In the genomic region with DNA sequence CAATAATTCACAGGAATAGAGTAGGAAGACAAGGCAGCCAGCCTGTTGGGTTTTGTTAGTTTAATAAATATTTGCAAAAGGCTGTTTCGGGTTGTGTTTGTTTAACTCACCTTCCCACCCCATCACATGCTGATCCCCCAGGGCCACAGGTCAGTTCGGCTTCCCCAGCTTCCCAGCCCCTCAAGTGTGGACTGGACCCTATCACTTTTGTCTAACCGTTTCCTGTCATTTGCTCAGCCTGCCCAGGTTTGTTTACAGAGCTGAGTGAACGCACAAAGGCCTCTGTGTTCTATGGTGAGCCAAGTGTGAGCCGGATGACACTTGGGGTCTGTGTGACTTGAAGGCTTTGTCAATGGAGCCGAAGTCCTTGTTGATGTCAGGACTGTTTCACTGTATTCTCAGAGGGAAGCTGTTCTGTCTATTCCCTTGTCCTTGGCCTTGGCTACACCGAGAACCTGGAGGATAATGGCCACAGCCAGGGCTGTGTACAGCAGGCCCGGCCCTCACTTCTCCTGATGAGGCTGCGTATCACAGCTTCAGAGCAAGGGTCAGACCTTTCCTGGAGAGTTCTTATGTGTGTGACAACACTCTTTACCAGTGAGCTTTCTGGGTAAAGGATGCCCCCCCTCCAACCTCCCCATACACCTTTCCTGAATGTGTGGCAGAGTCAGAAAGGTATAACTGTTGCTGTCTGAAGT, we compare ENCODE assay signal across 17 mouse cellular contexts. TPM values are rescaled to one million over a fixed set of nuclear protein-coding genes. Genes with fewer than 3 reads are reported as not detected.
A peak's percentile ranks its signal among the peaks of the same experiment; 100 is the strongest.
DNase-seq lines count a peak whose midpoint lies in the region; ATAC-seq and TF ChIP-seq lines count a peak whose summit lies in the region.
"Had no signal": no experiment of that assay in that cellular context is flagged by ENCODE, and none has a peak within 500 bp of the region (broad histone marks: within the 10 kb centered on the region; RNA-seq: fewer than 3 reads in every experiment).

No protein-coding gene starts in this region.

- H3K27ac ChIP-seq in layer of hippocampus, adult 2 months, result peak overlapping the region; percentile 64; the same call in 1 of the 2 replicates
- peak overlapping the region; percentile 47; the same call in 1 of the 2 replicates for H3K27ac ChIP-seq in liver, embryonic 12.5 days
- peak overlapping the region; percentile 82 for H3K27ac ChIP-seq in stomach, embryonic 14.5 days (ENCODE audit: low read length)
- H3K27ac ChIP-seq in kidney, embryonic 14.5 days (ENCODE audit: low read depth, low read length), result no peak overlapping the region
- H3K27ac ChIP-seq in forebrain, embryonic 10.5 days, result no peak overlapping the region
- H3K27ac ChIP-seq: forebrain, embryonic 15.5 days; heart, adult 2 months; kidney, embryonic 15.5 days; limb, embryonic 13.5 days; neural tube, embryonic 13.5 days had no signal

- no peaks in the 10 kb centered on the region for H3K36me3 ChIP-seq in liver, embryonic 12.5 days
- no peaks in the 10 kb centered on the region for H3K36me3 ChIP-seq in stomach, embryonic 14.5 days (ENCODE audit: control insufficient read depth, insufficient read depth, low read length)
- no peaks in the 10 kb centered on the region for H3K36me3 ChIP-seq in kidney, embryonic 14.5 days (ENCODE audit: control insufficient read depth, insufficient read depth, low read length)
- no peaks in the 10 kb centered on the region for H3K36me3 ChIP-seq in forebrain, embryonic 10.5 days (replicated peaks)
- H3K36me3 ChIP-seq: forebrain, embryonic 15.5 days; kidney, embryonic 15.5 days; limb, embryonic 13.5 days; neural tube, embryonic 13.5 days had no signal

- no peaks in the 10 kb centered on the region; the same call in 1 of the 2 replicates for H3K27me3 ChIP-seq in liver, embryonic 12.5 days (replicated peaks)
- no peaks in the 10 kb centered on the region for H3K27me3 ChIP-seq in stomach, embryonic 14.5 days (ENCODE audit: control insufficient read depth, insufficient read depth, low read length)
- H3K27me3 ChIP-seq in kidney, embryonic 14.5 days (ENCODE audit: control insufficient read depth, insufficient read depth, low read length), result no peaks in the 10 kb centered on the region
- no peaks in the 10 kb centered on the region for H3K27me3 ChIP-seq in forebrain, embryonic 10.5 days (ENCODE audit: poor library complexity, severe bottlenecking)
- H3K27me3 ChIP-seq: forebrain, embryonic 15.5 days; kidney, embryonic 15.5 days; limb, embryonic 13.5 days; neural tube, embryonic 13.5 days had no signal

- H3K4me2 ChIP-seq in liver, embryonic 12.5 days, result no peak overlapping the region
- no peak overlapping the region for H3K4me2 ChIP-seq in stomach, embryonic 14.5 days (replicated peaks; ENCODE audit: low read depth, low read length)
- H3K4me2 ChIP-seq in kidney, embryonic 14.5 days (replicated peaks; ENCODE audit: low read depth, low read length), result no peak overlapping the region
- H3K4me2 ChIP-seq: forebrain, embryonic 15.5 days; kidney, embryonic 15.5 days; limb, embryonic 13.5 days; neural tube, embryonic 13.5 days had no signal

- no peak for TF ChIP-seq CTCF in layer of hippocampus, adult 2 months (conservative IDR thresholded peaks at IDR 0.05)

- H3K4me3 ChIP-seq in layer of hippocampus, adult 2 months, result no peak overlapping the region
- no peak overlapping the region for H3K4me3 ChIP-seq in liver, embryonic 12.5 days
- H3K4me3 ChIP-seq in stomach, embryonic 14.5 days (ENCODE audit: low read depth, low read length), result no peak overlapping the region
- H3K4me3 ChIP-seq in kidney, embryonic 14.5 days (ENCODE audit: low read length), result no peak overlapping the region
- no peak overlapping the region for H3K4me3 ChIP-seq in forebrain, embryonic 10.5 days
- H3K4me3 ChIP-seq: forebrain, embryonic 15.5 days; heart, adult 2 months; kidney, embryonic 15.5 days; limb, embryonic 13.5 days; megakaryocyte, embryonic 14.5 days; neural tube, embryonic 13.5 days had no signal

- WGBS in liver, embryonic 12.5 days (ENCODE audit: insufficient replicate concordance), result 60% methylated on average over 9 of the region's 9 CpGs
- WGBS in stomach, embryonic 14.5 days, result 28% methylated on average over 9 of the region's 9 CpGs
- 39% methylated on average over 9 of the region's 9 CpGs for WGBS in kidney, embryonic 14.5 days
- WGBS in forebrain, embryonic 10.5 days, result 68% methylated on average over 9 of the region's 9 CpGs

- peak; percentile 61 for ATAC-seq in liver, embryonic 12.5 days
- ATAC-seq in stomach, embryonic 14.5 days (ENCODE audit: insufficient number of reproducible peaks, insufficient read depth, low FRiP score, low read depth), result peak; percentile 53
- no peak for ATAC-seq in kidney, embryonic 14.5 days (ENCODE audit: low FRiP score, low TSS enrichment)
- ATAC-seq in frontal cortex, adult (ENCODE audit: low TSS enrichment), result no peak
- ATAC-seq: forebrain, embryonic 15.5 days; hindbrain, embryonic 16.5 days had no signal

- H3K9ac ChIP-seq in liver, embryonic 12.5 days, result no peak overlapping the region
- H3K9ac ChIP-seq in stomach, embryonic 14.5 days (replicated peaks; ENCODE audit: low read depth, low read length), result no peak overlapping the region
- H3K9ac ChIP-seq in kidney, embryonic 14.5 days (ENCODE audit: low read depth, low read length), result no peak overlapping the region
- H3K9ac ChIP-seq: forebrain, embryonic 15.5 days; kidney, embryonic 15.5 days; limb, embryonic 13.5 days; neural tube, embryonic 13.5 days had no signal

- H3K4me1 ChIP-seq in liver, embryonic 12.5 days, result peaks cover 6% of the 10 kb centered on the region; the same call in 1 of the 2 replicates
- peaks cover 14% of the 10 kb centered on the region for H3K4me1 ChIP-seq in stomach, embryonic 14.5 days (ENCODE audit: control insufficient read depth, insufficient read depth, low read length)
- H3K4me1 ChIP-seq in kidney, embryonic 14.5 days (ENCODE audit: control insufficient read depth, insufficient read depth, low read length), result no peaks in the 10 kb centered on the region
- H3K4me1 ChIP-seq in forebrain, embryonic 10.5 days, result 0 out of 2 replicates have a peak, but pooled peaks cover 6% of the 10 kb centered on the region
- H3K4me1 ChIP-seq: forebrain, embryonic 15.5 days had no signal

- no peaks in the 10 kb centered on the region for H3K9me3 ChIP-seq in liver, embryonic 12.5 days (replicated peaks)
- no peaks in the 10 kb centered on the region for H3K9me3 ChIP-seq in stomach, embryonic 14.5 days (ENCODE audit: control insufficient read depth, low read depth, low read length)
- no peaks in the 10 kb centered on the region for H3K9me3 ChIP-seq in kidney, embryonic 14.5 days (ENCODE audit: control insufficient read depth, low read length)
- peaks cover 7% of the 10 kb centered on the region; the same call in 1 of the 2 replicates for H3K9me3 ChIP-seq in forebrain, embryonic 10.5 days
- H3K9me3 ChIP-seq: forebrain, embryonic 15.5 days; kidney, embryonic 15.5 days; limb, embryonic 13.5 days; neural tube, embryonic 13.5 days had no signal

- DNase-seq in layer of hippocampus, adult 2 months (ENCODE audit: low spot score in 2 of 2), result no peak
- no peak for DNase-seq in layer of hippocampus, postnatal 25 days (ENCODE audit: extremely low spot score in 1 of 2, low spot score in 1 of 2)
- peak; percentile 47 for DNase-seq in embryo, embryonic 10.5 days (ENCODE audit: low spot score)
- DNase-seq in forebrain, embryonic 10.5 days (ENCODE audit: extremely low spot score, low spot score), result no peak
- DNase-seq: adrenal gland, adult 2 months; cerebellum, adult 2 months had no signal

RNA-seq across cellular contexts. Expression of gene Synj2, which starts 24.2 kb away (rescaled TPM):
- total RNA-seq in layer of hippocampus, adult 2 months (2021), result 10 to 100 TPM; 54.1 to 62.2 TPM
- total RNA-seq in layer of hippocampus, postnatal 25 days (2021), result 10 to 100 TPM; 59.7 to 59.9 TPM
- polyA plus RNA-seq in liver, embryonic 12.5 days (2016; fragmentation: Nextera tagmentation; extraction: Ambion mirVana), result 1.6 and 1.8 TPM in 2 replicates
- polyA plus RNA-seq in stomach, embryonic 14.5 days (2014; fragmentation: Nextera tagmentation; extraction: Ambion mirVana), result 7.5 and 10.3 TPM in 2 replicates
- 2.9 and 4.3 TPM in 2 replicates for polyA plus RNA-seq in kidney, embryonic 14.5 days (2014; fragmentation: Nextera tagmentation; extraction: Ambion mirVana)
- polyA plus RNA-seq in forebrain, embryonic 10.5 days (2016; fragmentation: Nextera tagmentation; extraction: Ambion mirVana), result 0.90 and 1.1 TPM in 2 replicates

Comparison
In these comparisons a context has a peak if more than half of its experiments do, and no peak if none do; other contexts are left out.
1. H3K27ac ChIP-seq: peak in layer of hippocampus, adult 2 months (single experiment), liver, embryonic 12.5 days (single experiment) and stomach, embryonic 14.5 days (single experiment); none in kidney, embryonic 14.5 days (single experiment) and forebrain, embryonic 10.5 days (single experiment).
2. ATAC-seq: peak in liver, embryonic 12.5 days (single experiment) and stomach, embryonic 14.5 days (single experiment); none in kidney, embryonic 14.5 days (single experiment) and frontal cortex, adult (single experiment).